ENCODE assay signal across 10 mouse cellular contexts in genomic region chr19:5195417-5196035, GRCm38 (mm10).
DNase-seq lines count a peak whose midpoint lies in the region; ATAC-seq and TF ChIP-seq lines count a peak whose summit lies in the region.
"Had no signal": no experiment of that assay in that cellular context is flagged by ENCODE, and none has a peak within 500 bp of the region (broad histone marks: within the 10 kb centered on the region; RNA-seq: fewer than 3 reads in every experiment).

No protein-coding gene starts in this region.

- no peak overlapping the region for H3K27ac ChIP-seq in intestine, embryonic 14.5 days (ENCODE audit: low read depth)
- no peak overlapping the region for H3K27ac ChIP-seq in intestine, embryonic 16.5 days (ENCODE audit: low read length)
- H3K27ac ChIP-seq in ES-E14 (ENCODE audit: insufficient read depth, low read depth, low read length, poor library complexity, severe bottlenecking) = no peak overlapping the region
- H3K27ac ChIP-seq: embryonic facial prominence, embryonic 15.5 days; neural tube, embryonic 12.5 days had no signal

- no peak for ATAC-seq in intestine, embryonic 14.5 days (replicated peaks; ENCODE audit: low FRiP score, low TSS enrichment, low read depth)
- ATAC-seq in intestine, embryonic 16.5 days = no peak
- ATAC-seq in activated CD4-positive, CD25-positive, alpha-beta regulatory T cell, adult 4 months = no peak

- no peaks in the 10 kb centered on the region for H3K36me3 ChIP-seq in intestine, embryonic 14.5 days (ENCODE audit: control insufficient read depth, insufficient read depth, low read length)
- no peaks in the 10 kb centered on the region for H3K36me3 ChIP-seq in intestine, embryonic 16.5 days (ENCODE audit: control insufficient read depth, insufficient read depth, low read length)
- H3K36me3 ChIP-seq in ES-E14 (ENCODE audit: control insufficient read depth, insufficient read depth, low read length, poor library complexity, severe bottlenecking) = no peaks in the 10 kb centered on the region
- H3K36me3 ChIP-seq: embryonic facial prominence, embryonic 15.5 days; neural tube, embryonic 12.5 days had no signal

- H3K9ac ChIP-seq in intestine, embryonic 14.5 days (ENCODE audit: low read length) = no peak overlapping the region
- no peak overlapping the region for H3K9ac ChIP-seq in intestine, embryonic 16.5 days (ENCODE audit: low read depth, low read length)
- H3K9ac ChIP-seq in ES-E14 (ENCODE audit: insufficient read depth, low read depth, low read length, poor library complexity, severe bottlenecking) = no peak overlapping the region
- H3K9ac ChIP-seq: embryonic facial prominence, embryonic 15.5 days; neural tube, embryonic 12.5 days had no signal

- intact Hi-C loops in gastrocnemius, postnatal 14 days (cut with DNase I; ENCODE audit: low total_unique reads) = loop anchor here (5.0 to 10.0 kb wide), 2 partner anchors 77 to 149 kb away; partner anchors contain the start of genes Cst6 and Pacs1

- H3K4me3 ChIP-seq in intestine, embryonic 14.5 days (ENCODE audit: low read depth, low read length) = no peak overlapping the region
- no peak overlapping the region for H3K4me3 ChIP-seq in intestine, embryonic 16.5 days (ENCODE audit: low read length)
- no peak overlapping the region for H3K4me3 ChIP-seq in ES-E14 (ENCODE audit: insufficient read depth in 1 of 2, low read depth in 1 of 2, low read length in 2 of 2, poor library complexity in 1 of 2, severe bottlenecking in 1 of 2)
- H3K4me3 ChIP-seq: embryonic facial prominence, embryonic 15.5 days; neural tube, embryonic 12.5 days had no signal

- H3K4me2 ChIP-seq in intestine, embryonic 14.5 days (ENCODE audit: low read length) = no peak overlapping the region
- no peak overlapping the region for H3K4me2 ChIP-seq in intestine, embryonic 16.5 days (ENCODE audit: low read depth, low read length)
- H3K4me2 ChIP-seq: embryonic facial prominence, embryonic 15.5 days; neural tube, embryonic 12.5 days had no signal

- in situ Hi-C loops in ES-E14 (cut with MboI; ENCODE audit: low sequenced_read_pairs in 2 of 2, unreplicated experiment in 2 of 2) = no loop called here

- H3K4me1 ChIP-seq in intestine, embryonic 14.5 days (replicated peaks; ENCODE audit: control insufficient read depth, insufficient read depth, low read length) = peaks cover 8% of the 10 kb centered on the region; the same call in 1 of the 2 replicates
- peaks cover 7% of the 10 kb centered on the region; the same call in 1 of the 2 replicates for H3K4me1 ChIP-seq in intestine, embryonic 16.5 days (ENCODE audit: control insufficient read depth, insufficient read depth, low read length)
- H3K4me1 ChIP-seq in ES-E14 (ENCODE audit: control insufficient read depth in 2 of 2, insufficient read depth in 2 of 2, low read length in 2 of 2, poor library complexity in 1 of 2) = no peaks in the 10 kb centered on the region
- H3K4me1 ChIP-seq: embryonic facial prominence, embryonic 15.5 days had no signal

- WGBS in intestine, embryonic 14.5 days = 56% methylated on average over 7 of the region's 7 CpGs
- WGBS in intestine, embryonic 16.5 days = 57% methylated on average over 7 of the region's 7 CpGs

- H3K9me3 ChIP-seq in intestine, embryonic 14.5 days (ENCODE audit: control insufficient read depth, low read length) = no peaks in the 10 kb centered on the region
- no peaks in the 10 kb centered on the region for H3K9me3 ChIP-seq in intestine, embryonic 16.5 days (ENCODE audit: control insufficient read depth, low read length)
- no peaks in the 10 kb centered on the region for H3K9me3 ChIP-seq in ES-E14 (ENCODE audit: control insufficient read depth, insufficient read depth, low read depth, low read length)
- H3K9me3 ChIP-seq: embryonic facial prominence, embryonic 15.5 days; neural tube, embryonic 12.5 days had no signal

- no peaks in the 10 kb centered on the region for H3K27me3 ChIP-seq in intestine, embryonic 14.5 days (replicated peaks; ENCODE audit: control insufficient read depth, insufficient read depth, low read length)
- no peaks in the 10 kb centered on the region for H3K27me3 ChIP-seq in intestine, embryonic 16.5 days (replicated peaks; ENCODE audit: control insufficient read depth, insufficient read depth, low read length)
- H3K27me3 ChIP-seq: embryonic facial prominence, embryonic 15.5 days; neural tube, embryonic 12.5 days had no signal

- DNase-seq in intestine, embryonic 14.5 days (ENCODE audit: low spot score) = peak; percentile 60
- DNase-seq in ES-E14 (ENCODE audit: low read depth, low spot score) = peak; percentile 62
- peak; percentile 71 for DNase-seq in c-Kit-positive CD71-negative TER-119-negative erythroid progenitor cells, embryonic 14.5 days (ENCODE audit: low read depth)
- peak; percentile 6 for DNase-seq in gastrocnemius, postnatal 14 days
- peak; percentile 7 to 71 for DNase-seq in layer of hippocampus, adult 18-20 months (ENCODE audit: low spot score in 2 of 2)
- DNase-seq in mesoderm, embryonic 11.5 days (ENCODE audit: low read depth, low spot score) = peak; percentile 63

TF ChIP-seq in ES-E14, 5 proteins besides CTCF, POLR2A, EP300 and RAD21:
- TF ChIP-seq ZC3H11A (IDR thresholded peaks at IDR 0.05; ENCODE audit: borderline replicate concordance, low read depth, low read length) (peak; percentile 29; the same call in 1 of the 2 replicates), HCFC1 (IDR thresholded peaks at IDR 0.05; ENCODE audit: borderline replicate concordance, insufficient read depth, low read length) (no peak), ZNF384 (IDR thresholded peaks at IDR 0.05; ENCODE audit: low read depth, low read length) (no peak), CHD2 (IDR thresholded peaks at IDR 0.05; ENCODE audit: low read depth, low read length) (no peak)

Comparison
In these comparisons a context has a peak if more than half of its experiments do, and no peak if none do; other contexts are left out.
1. DNase-seq: peak in every context shown above with its lines; median percentile 71 in c-Kit-positive CD71-negative TER-119-negative erythroid progenitor cells, embryonic 14.5 days; 63 in mesoderm, embryonic 11.5 days; 62 in ES-E14; 60 in intestine, embryonic 14.5 days; 39 in layer of hippocampus, adult 18-20 months; 6 in gastrocnemius, postnatal 14 days.